Mouse (Mus musculus): Measurements from ENCODE around the gene Tmco1.

Gene Tmco1

DNA sequence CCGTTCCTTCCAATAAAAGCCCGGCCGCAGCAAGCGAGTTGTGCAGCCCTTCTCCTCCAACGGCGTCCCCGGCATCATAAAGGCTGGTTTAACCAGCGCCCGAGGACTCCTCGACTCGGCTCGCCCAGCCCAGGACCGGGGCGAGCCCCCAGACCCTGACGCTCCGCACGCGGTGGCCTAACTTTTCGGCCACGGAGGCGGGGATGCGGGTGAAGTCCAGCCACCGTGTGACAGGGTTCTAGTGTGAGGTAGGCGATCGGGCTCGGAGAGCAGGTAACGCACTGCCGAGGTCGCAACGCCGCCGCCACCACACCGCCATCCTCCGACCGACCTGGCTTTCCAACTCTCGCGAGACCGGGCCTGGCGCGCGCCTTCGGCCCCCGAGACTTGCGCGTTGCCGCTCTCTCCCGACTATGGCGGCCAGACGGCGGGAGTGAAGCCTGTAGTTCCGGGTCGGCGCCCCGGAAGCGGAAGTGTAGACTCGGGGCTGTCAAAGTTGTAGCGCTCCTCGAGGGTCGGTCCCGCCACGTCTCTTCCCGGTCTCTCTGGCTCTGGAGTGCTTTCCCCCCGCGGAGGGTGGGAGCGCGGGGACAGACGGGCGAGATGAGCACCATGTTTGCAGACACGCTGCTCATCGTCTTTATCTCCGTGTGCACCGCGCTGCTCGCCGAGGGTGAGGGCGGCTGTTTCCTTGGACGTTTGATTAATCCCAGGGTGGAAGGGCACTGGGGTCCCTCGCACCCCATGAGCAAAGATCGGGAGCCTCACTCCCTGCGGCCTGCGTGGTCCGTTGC is at the start of gene Tmco1:
Gene Tmco1, plus strand, starts transcription at position 118 of the 794 bp plus-strand sequence.
- Histone ChIP-seq H3K36me3 (ENCODE audit: control insufficient read depth, insufficient read depth, low read length, poor library complexity, severe bottlenecking) (no peaks in the 10 kb centered on the region; the same call in 1 of the 2 replicates), H3K27me3 (ENCODE audit: control insufficient read depth, insufficient read depth, low read length, poor library complexity, severe bottlenecking) (no peaks in the 10 kb centered on the region)
- peak; percentile 97 for DNase-seq (ENCODE audit: low read depth, low spot score)

DNA sequence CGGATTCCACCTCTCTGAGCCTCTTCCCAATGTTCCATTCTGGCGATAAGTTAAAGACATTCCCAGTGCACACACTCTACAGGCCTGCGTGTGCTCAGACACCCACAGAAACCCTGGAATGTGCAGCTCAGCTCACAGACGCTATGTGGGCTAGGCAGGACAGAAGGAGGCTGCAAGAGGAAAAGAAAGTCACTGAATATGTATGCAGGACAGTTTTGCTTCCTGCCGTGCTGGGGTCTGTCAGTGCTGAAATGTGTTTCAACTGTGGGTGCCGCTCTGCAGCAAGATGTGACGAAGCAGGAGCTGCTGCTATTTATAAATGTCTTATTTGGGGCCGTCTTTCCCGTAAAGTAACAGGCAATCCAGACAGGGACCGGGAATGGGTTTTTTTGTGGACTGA is 48.5 kb upstream of the Tmco1 start:
- no peak for DNase-seq (ENCODE audit: low read depth, low spot score)

DNA sequence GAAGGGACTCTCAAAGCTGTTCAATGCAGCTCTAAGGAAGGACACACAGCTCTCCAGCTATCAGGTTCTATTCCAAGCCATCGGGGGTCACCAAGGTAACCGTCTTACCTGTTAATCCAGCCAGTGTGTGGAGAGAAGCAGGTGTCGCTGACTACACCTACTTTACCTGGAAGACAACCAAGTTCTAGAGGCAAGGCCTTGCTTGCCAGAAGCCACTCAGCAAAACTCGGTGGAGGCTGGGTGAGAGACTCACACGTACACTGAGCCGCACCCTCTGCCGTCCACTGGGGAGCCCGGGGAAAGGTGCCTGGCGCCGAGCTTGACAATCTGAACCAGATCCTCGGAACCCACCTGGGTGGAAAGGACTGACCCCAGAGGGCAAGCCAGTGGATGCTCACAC is 46.4 kb upstream of the Tmco1 start:
- no peak for DNase-seq (ENCODE audit: low read depth, low spot score)
- H3K36me3 ChIP-seq (ENCODE audit: control insufficient read depth, insufficient read depth, low read length, poor library complexity, severe bottlenecking): no peaks in the 10 kb centered on the region
- H3K27me3 ChIP-seq (ENCODE audit: control insufficient read depth, insufficient read depth, low read length, poor library complexity, severe bottlenecking): no peaks in the 10 kb centered on the region

More for the DNA sequence above, 48.5 kb upstream of the Tmco1 start:
- Histone ChIP-seq H3K36me3 (ENCODE audit: control insufficient read depth, insufficient read depth, low read length, poor library complexity, severe bottlenecking) (no peaks in the 10 kb centered on the region), H3K27me3 (ENCODE audit: control insufficient read depth, insufficient read depth, low read length, poor library complexity, severe bottlenecking) (no peaks in the 10 kb centered on the region)

DNA sequence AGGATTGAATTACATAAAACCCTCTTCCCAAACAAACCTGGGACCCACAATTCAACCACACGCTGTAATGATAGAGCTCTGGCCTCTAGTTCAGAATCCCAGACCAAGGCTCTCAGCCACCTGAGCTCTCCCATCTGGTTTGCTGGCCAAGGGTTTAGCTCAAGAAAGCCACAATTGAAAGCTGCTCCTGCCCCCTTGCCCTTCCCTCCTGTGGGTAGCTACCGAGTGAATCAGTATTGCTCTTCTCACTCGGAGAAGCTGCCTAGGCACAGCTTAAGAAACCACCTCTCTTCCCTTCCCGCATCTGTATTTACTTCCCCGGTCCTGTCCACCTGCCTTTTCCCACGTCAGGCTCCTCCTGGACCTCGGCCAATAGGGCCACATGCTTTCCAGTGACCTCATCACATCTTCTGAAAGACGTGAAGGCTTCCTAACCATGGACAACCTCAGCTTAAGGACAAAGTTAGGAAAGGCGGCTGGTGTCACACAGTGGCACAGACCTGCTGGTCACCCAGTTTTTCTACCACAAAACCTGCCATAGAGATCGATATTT is 45.6 kb upstream of the Tmco1 start:
- no peak for DNase-seq (ENCODE audit: low read depth, low spot score)
- Histone ChIP-seq H3K36me3 (ENCODE audit: control insufficient read depth, insufficient read depth, low read length, poor library complexity, severe bottlenecking) (no peaks in the 10 kb centered on the region), H3K27me3 (ENCODE audit: control insufficient read depth, insufficient read depth, low read length, poor library complexity, severe bottlenecking) (no peaks in the 10 kb centered on the region)

DNA sequence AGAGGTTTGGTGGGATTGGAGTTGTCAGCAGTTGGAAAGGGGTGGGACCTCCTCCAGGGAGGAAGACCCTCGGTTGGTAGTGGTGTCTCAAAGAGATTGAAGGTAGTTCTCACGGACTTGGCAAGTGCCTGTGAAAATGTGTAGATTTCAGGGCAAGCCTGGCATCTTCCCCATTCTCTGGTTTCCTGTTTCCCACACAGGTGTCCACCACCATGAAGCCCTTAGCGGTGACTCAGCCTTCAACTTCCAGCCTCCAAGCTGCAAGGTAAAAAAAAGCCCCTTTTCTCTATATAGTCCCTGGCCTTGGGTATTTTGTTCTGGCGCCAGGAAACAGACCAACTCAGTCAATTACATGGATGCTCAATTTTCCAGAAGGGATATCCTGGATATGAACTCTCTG is 42.8 kb upstream of the Tmco1 start:
- Histone ChIP-seq H3K36me3 (ENCODE audit: control insufficient read depth, insufficient read depth, low read length, poor library complexity, severe bottlenecking) (no peaks in the 10 kb centered on the region), H3K27me3 (ENCODE audit: control insufficient read depth, insufficient read depth, low read length, poor library complexity, severe bottlenecking) (no peaks in the 10 kb centered on the region)
- no peak for DNase-seq (ENCODE audit: low read depth, low spot score)

DNA sequence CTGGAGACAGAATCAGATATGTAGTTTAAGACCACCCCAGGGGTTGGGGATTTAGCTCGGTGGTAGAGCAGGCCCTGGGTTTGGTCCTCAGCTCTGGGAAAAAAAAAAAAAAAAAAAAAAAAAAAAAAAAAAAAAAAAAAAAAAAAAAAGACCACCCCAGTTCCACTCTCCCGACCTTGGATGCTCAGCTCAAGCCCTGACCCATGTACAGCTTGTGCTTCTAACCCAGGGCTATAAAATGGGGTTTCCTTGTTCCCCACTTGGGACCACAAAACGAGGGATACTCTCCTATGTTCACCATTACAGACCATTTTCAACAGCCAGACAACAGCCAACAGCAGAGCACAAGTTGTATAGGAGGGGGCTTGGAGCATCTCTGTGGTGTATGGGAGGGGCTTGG is 41.5 kb upstream of the Tmco1 start:
- DNase-seq (ENCODE audit: low read depth, low spot score): no peak
- H3K27me3 ChIP-seq (ENCODE audit: control insufficient read depth, insufficient read depth, low read length, poor library complexity, severe bottlenecking): no peaks in the 10 kb centered on the region
- no peaks in the 10 kb centered on the region for H3K36me3 ChIP-seq (ENCODE audit: control insufficient read depth, insufficient read depth, low read length, poor library complexity, severe bottlenecking)

DNA sequence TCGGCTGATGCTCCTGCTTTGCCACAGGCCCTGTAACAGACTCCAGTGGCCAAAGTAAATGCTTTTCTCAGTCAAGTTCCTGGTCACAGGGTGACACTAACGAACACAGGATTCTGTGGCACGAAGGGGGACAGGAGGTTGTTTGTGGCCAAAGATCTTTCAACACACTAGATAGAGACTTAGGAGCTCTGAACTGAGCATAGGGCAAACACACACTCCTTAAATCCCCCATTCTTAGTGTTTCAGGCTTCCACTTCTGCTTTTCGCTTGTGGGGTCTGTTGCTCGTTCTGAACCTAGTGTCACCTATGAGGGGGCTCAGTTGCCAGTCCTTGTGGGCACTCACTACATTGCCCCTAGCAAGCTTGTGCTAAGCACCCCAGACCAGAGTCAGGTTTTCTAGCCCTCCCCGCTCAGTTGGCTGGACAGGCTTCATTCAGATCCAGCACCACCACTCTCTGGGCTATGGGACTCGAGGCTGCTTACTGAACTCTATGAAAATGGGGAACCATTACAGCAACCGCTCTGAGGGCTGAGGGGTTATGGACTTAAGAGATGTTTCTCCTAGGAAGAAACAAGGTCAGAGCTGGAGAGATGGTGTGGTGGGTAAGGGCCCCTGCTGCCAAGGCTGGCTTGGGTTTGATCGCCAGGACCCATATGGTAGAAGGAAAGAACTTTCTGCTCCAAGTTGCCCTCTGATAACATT is 39.7 kb upstream of the Tmco1 start:
- no peaks in the 10 kb centered on the region for H3K27me3 ChIP-seq (ENCODE audit: control insufficient read depth, insufficient read depth, low read length, poor library complexity, severe bottlenecking)
- peak; percentile 34 for DNase-seq (ENCODE audit: low read depth, low spot score)
- H3K36me3 ChIP-seq (ENCODE audit: control insufficient read depth, insufficient read depth, low read length, poor library complexity, severe bottlenecking): no peaks in the 10 kb centered on the region

DNA sequence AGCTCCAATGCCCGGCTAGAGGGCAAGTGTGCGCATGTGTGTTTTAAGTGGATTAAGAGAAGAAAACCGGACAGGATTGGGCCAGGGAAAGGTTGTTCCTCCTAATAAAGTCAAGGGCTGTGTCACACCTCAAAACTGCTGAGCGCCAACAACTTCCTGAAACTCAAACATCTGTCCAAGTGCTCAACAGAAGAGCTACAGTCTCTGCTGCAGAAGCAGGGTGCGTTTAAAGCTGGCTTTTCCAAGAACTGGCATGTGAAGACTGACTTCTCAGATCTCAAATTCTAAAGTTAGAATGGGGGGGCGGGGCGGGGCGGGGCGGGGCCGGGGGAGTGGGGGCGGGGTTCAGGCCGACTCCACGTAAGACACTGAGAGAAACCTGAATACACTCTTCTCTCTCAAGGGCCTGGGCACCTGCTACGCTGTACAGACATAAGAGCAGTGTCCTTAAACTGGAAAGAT is 38.8 kb upstream of the Tmco1 start:
- no peaks in the 10 kb centered on the region for H3K27me3 ChIP-seq (ENCODE audit: control insufficient read depth, insufficient read depth, low read length, poor library complexity, severe bottlenecking)
- H3K36me3 ChIP-seq (ENCODE audit: control insufficient read depth, insufficient read depth, low read length, poor library complexity, severe bottlenecking): no peaks in the 10 kb centered on the region
- DNase-seq (ENCODE audit: low read depth, low spot score): peak; percentile 55

DNA sequence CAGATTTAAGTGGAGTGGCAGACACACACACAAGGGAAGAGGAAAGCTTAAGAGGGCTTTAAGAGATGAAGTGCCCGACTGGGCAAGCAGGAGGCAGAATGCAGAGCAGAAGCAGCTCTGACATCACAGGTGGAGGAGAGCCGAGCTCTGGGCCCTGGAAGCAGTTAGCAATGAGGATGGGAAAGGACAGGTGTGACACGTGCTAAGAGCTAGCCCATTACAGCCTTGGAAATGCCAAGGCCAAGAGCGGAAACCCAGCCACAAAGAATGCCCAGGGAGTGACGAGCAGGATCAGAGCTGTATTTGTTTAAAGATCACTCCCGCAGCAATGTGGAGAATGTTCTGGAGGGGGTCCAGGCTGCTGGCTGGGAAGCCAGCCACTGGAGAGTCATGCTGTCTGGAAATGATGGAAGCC is 38.3 kb upstream of the Tmco1 start:
- H3K36me3 ChIP-seq (ENCODE audit: control insufficient read depth, insufficient read depth, low read length, poor library complexity, severe bottlenecking): no peaks in the 10 kb centered on the region
- H3K27me3 ChIP-seq (ENCODE audit: control insufficient read depth, insufficient read depth, low read length, poor library complexity, severe bottlenecking): no peaks in the 10 kb centered on the region
- DNase-seq (ENCODE audit: low read depth, low spot score): no peak

DNA sequence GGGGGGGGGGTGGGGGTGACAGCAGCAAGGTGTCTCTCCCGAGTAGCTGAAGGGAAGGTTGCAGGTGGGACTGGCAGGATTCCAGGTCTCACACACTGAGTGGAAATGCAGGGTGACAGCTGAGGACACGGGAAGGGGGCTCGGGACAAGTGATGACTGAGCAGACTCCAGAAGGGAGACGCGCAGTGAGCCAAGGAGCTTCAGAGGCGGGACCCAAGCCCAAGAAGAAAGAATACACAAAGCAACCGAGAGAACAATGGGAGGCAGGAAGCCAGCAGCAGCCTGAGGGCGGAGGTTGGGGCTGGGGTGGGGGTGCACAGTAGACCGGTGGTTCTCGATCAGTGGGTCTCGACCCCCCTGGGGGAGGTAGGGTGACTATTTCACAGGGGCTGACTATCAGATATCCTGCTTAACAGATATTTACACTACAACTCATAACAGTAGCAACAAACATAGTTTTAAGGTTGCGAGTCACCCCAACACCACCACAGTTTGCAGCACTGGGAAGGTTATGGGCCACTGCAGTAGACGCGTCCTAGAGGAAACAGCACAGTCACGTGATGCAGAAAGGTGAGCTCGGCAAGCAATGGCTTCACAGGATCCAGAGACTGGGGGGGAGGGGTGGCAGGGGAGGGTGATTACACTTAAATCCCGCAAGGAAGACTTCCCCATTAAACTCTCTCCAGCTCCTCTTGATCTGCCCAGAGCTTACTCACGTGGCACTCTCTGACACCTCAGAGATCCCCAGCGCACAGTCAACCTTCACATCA is 37.7 kb upstream of the Tmco1 start:
- Histone ChIP-seq H3K36me3 (ENCODE audit: control insufficient read depth, insufficient read depth, low read length, poor library complexity, severe bottlenecking) (no peaks in the 10 kb centered on the region), H3K27me3 (ENCODE audit: control insufficient read depth, insufficient read depth, low read length, poor library complexity, severe bottlenecking) (no peaks in the 10 kb centered on the region)
- DNase-seq (ENCODE audit: low read depth, low spot score): no peak

DNA sequence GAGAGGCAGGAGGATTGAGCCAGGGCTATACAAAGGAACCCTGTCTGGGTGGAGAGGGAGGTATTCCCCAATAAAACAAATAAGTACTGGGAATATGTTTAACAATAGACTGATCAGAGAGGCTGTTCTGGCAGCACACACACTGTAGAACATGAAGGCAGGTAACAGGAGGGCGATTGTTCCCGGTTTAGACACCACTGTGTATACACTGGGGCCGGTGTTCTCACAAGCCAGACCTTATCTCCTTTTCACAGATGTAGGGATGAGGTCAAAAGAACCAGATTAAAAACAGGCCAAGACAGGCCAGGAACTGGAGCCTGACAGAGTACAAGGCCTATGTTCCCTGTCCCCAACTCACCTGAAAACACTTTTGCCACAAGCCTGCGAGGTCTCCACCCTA is 36.9 kb upstream of the Tmco1 start:
- no peak for DNase-seq (ENCODE audit: low read depth, low spot score)
- Histone ChIP-seq H3K27me3 (ENCODE audit: control insufficient read depth, insufficient read depth, low read length, poor library complexity, severe bottlenecking) (no peaks in the 10 kb centered on the region), H3K36me3 (ENCODE audit: control insufficient read depth, insufficient read depth, low read length, poor library complexity, severe bottlenecking) (no peaks in the 10 kb centered on the region)

DNA sequence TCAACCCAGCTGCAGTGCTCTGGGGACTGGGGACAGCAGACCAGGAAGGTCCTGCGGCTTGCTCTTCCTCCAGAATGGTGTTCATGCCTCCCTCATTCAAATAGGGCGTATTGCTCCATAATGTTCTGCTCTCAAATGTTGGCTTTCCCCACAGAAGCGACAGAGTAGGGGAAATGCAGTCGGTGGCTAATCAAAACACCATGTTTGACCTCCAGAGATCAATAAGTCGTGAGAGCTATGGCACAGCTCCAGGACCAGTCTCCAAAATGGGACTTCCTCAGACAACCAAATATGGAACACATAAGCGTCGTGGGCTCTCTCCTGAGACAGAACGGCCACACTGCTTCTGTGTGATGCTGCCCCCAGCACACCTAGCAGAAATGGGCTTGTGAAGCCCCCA is 36.3 kb upstream of the Tmco1 start:
- no peak for DNase-seq (ENCODE audit: low read depth, low spot score)
- H3K36me3 ChIP-seq (ENCODE audit: control insufficient read depth, insufficient read depth, low read length, poor library complexity, severe bottlenecking): no peaks in the 10 kb centered on the region
- no peaks in the 10 kb centered on the region for H3K27me3 ChIP-seq (ENCODE audit: control insufficient read depth, insufficient read depth, low read length, poor library complexity, severe bottlenecking)

DNA sequence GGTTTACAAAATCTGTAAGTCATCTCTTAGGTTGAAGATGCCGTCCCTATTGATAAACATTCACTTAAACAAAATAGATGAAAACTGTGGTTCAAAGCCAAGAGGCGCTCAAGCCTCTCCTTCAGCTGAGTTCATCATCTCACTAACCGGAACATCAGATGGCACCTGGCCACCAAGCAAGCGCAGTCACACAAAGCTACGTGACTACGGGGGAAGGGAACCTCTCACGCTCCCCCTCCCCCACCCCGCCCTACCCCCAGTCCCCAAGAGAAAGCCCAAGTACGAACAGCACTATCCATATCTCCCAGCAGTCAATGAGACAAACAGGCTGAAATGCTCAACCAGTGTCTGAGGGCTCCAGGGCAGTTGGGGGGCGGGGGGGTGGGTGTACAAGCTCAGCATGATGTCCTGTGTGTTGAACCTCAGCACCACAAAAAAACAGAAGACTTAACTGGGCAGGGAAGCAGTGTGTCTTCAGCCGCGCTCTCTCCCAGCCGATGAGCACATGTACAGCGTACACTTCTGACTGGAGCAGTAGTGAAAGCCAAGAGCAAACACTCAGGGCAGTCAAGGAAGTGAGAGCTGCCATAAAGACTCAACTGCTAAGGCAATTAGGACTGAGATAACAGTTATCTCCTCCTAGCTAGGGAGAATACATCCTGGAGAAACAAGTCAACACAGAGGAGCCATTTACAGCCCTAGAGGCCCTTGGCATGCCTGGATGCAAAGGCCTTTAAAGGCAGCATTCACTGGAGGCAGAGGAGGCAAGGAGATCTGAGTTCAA is 34.6 kb upstream of the Tmco1 start:
- no peaks in the 10 kb centered on the region for H3K36me3 ChIP-seq (ENCODE audit: control insufficient read depth, insufficient read depth, low read length, poor library complexity, severe bottlenecking)
- DNase-seq (ENCODE audit: low read depth, low spot score): no peak

More for the DNA sequence above, 34.6 kb upstream of the Tmco1 start:
- H3K27me3 ChIP-seq (ENCODE audit: control insufficient read depth, insufficient read depth, low read length, poor library complexity, severe bottlenecking): no peaks in the 10 kb centered on the region
